Mouse (Mus musculus) CH12.LX (cell line): ENCODE measurements around the gene Kif12. TPM values are rescaled to one million over a fixed set of nuclear protein-coding genes. Genes with fewer than 3 reads are reported as not detected.

Experiments
- DNase-seq: peaks from one replicate; pipeline ENCODE4 v3.0.0-alpha.2; 2013; ENCODE audit errors: extremely low read depth
- H3K27ac ChIP-seq: 2 replicates; pipeline ENCODE4 v1.5.1; 2012; ENCODE audit warnings: low read depth, mild to moderate bottlenecking, control low read depth, moderate library complexity; ENCODE audit not compliant: insufficient read depth
- H3K27me3 ChIP-seq: replicated peaks from 2 replicates; pipeline ENCODE3; 2012; ENCODE audit warnings: inconsistent platforms
- H3K36me3 ChIP-seq, 2 experiments: replicated peaks in 1 of 2; 2 replicates each; pipeline versions ENCODE3 to v1.6.1; 2012; ENCODE audit warnings: inconsistent platforms in 1 of 2, low read length in 1 of 2, mild to moderate bottlenecking in 1 of 2, mixed read lengths in 1 of 2, moderate library complexity in 1 of 2; ENCODE audit not compliant: control insufficient read depth in 1 of 2, insufficient read depth in 1 of 2
- H3K4me1 ChIP-seq, 2 experiments: 2 replicates each; pipeline ENCODE4 v1.6.1; 2012; ENCODE audit warnings: inconsistent platforms in 1 of 2, moderate library complexity in 1 of 2; ENCODE audit not compliant: insufficient read depth in 2 of 2, control insufficient read depth in 1 of 2
- H3K4me2 ChIP-seq: 2 replicates; pipeline ENCODE4 v1.6.1; 2012; ENCODE audit warnings: low read depth, mild to moderate bottlenecking, control low read depth; ENCODE audit not compliant: poor library complexity, insufficient read depth, severe bottlenecking
- H3K4me3 ChIP-seq, 3 experiments: fragments of 150-350 bp in 1 of 3; sonication (generic) in 1 of 3; replicated peaks in 1 of 3; 2 replicates each; pipeline versions ENCODE3 to v1.5.1; 2011 to 2012; ENCODE audit warnings: low read depth in 2 of 3, low read length in 2 of 3, mild to moderate bottlenecking in 2 of 3, moderate library complexity in 2 of 3, control low read depth in 1 of 3, improper control_type of control experiment in 1 of 3, inconsistent platforms in 1 of 3, mixed read lengths in 1 of 3; ENCODE audit not compliant: poor library complexity in 1 of 3
- H3K79me2 ChIP-seq: replicated peaks from 2 replicates; pipeline ENCODE4 v1.6.1; 2012; ENCODE audit warnings: mild to moderate bottlenecking, moderate library complexity; ENCODE audit not compliant: control insufficient read depth, poor library complexity, insufficient read depth, severe bottlenecking; ENCODE audit errors: extremely low read depth
- H3K9ac ChIP-seq: 2 replicates; pipeline ENCODE4 v1.6.1; 2012; ENCODE audit warnings: low read depth, mild to moderate bottlenecking, control low read depth, moderate library complexity; ENCODE audit not compliant: insufficient read depth
- H3K9me3 ChIP-seq: replicated peaks from 2 replicates; pipeline ENCODE3; 2012; ENCODE audit warnings: low read length, inconsistent platforms, mixed read lengths
- CHD1 ChIP-seq: IDR thresholded peaks from 2 replicates; pipeline ENCODE4 v1.6.1; 2012; ENCODE audit warnings: low read depth, low read length, improper control_type of control experiment, inconsistent platforms
- CTCF ChIP-seq, 2 experiments: IDR thresholded peaks in 1 of 2; conservative IDR thresholded peaks in 1 of 2; 2 replicates each; pipeline ENCODE4 v1.5.1; 2011 to 2012; ENCODE audit warnings: low read depth in 2 of 2, low read length in 2 of 2, improper control_type of control experiment in 1 of 2, inconsistent platforms in 1 of 2, mild to moderate bottlenecking in 1 of 2, moderate library complexity in 1 of 2
- E2F4 ChIP-seq: IDR thresholded peaks from 2 replicates; pipeline ENCODE4 v1.6.1; 2011; ENCODE audit warnings: low read depth, low read length, improper control_type of control experiment; ENCODE audit not compliant: insufficient replicate concordance
- EP300 ChIP-seq: IDR thresholded peaks from 2 replicates; pipeline ENCODE4 v1.6.1; 2011; ENCODE audit warnings: low read length, improper control_type of control experiment
- GABPA ChIP-seq: IDR thresholded peaks from 2 replicates; pipeline ENCODE4 v1.6.1; 2012; ENCODE audit warnings: low read depth, low read length, improper control_type of control experiment, inconsistent platforms; ENCODE audit not compliant: insufficient replicate concordance
- IRF4 ChIP-seq: IDR thresholded peaks from 2 replicates; pipeline ENCODE4 v1.6.1; 2014; ENCODE audit warnings: low read depth, mild to moderate bottlenecking, inconsistent platforms, low read length, improper control_type of control experiment
- JUN ChIP-seq: IDR thresholded peaks from 2 replicates; pipeline ENCODE4 v1.6.1; 2011; ENCODE audit warnings: low read depth, mild to moderate bottlenecking, low read length, improper control_type of control experiment, moderate library complexity; ENCODE audit not compliant: insufficient read depth
- JUND ChIP-seq: conservative IDR thresholded peaks from 2 replicates; pipeline ENCODE4 v1.6.1; 2011; ENCODE audit warnings: low read depth, low read length, improper control_type of control experiment
- KAT2A ChIP-seq: IDR thresholded peaks from 2 replicates; pipeline ENCODE4 v1.6.1; 2012; ENCODE audit warnings: low read length, improper control_type of control experiment, inconsistent platforms; ENCODE audit not compliant: insufficient replicate concordance
- MAZ ChIP-seq: IDR thresholded peaks from 2 replicates; pipeline ENCODE4 v1.6.1; 2012; ENCODE audit warnings: low read depth, mild to moderate bottlenecking, inconsistent platforms, low read length, improper control_type of control experiment, moderate library complexity
- MXI1 ChIP-seq: IDR thresholded peaks from 2 replicates; pipeline ENCODE4 v1.6.1; 2011; ENCODE audit warnings: mild to moderate bottlenecking, low read depth, low read length, improper control_type of control experiment
- MYC ChIP-seq: IDR thresholded peaks from 2 replicates; pipeline ENCODE4 v1.6.1; 2011; ENCODE audit warnings: low read depth, mild to moderate bottlenecking, improper control_type of control experiment, low read length
- NELFE ChIP-seq: IDR thresholded peaks from 2 replicates; pipeline ENCODE4 v1.6.1; 2011; ENCODE audit warnings: low read depth, low read length, improper control_type of control experiment
- POLR2AphosphoS2 ChIP-seq: IDR thresholded peaks from 2 replicates; pipeline ENCODE4 v1.6.1; 2011; ENCODE audit warnings: low read depth, low read length, improper control_type of control experiment
- USF2 ChIP-seq: conservative IDR thresholded peaks from 2 replicates; pipeline ENCODE4 v1.6.1; 2011; ENCODE audit warnings: low read depth, low read length, improper control_type of control experiment
- ZMIZ1 ChIP-seq: IDR thresholded peaks from 2 replicates; pipeline ENCODE4 v1.6.1; 2012; ENCODE audit warnings: low read depth, mild to moderate bottlenecking, inconsistent platforms, low read length, improper control_type of control experiment
- dilution Hi-C: fragments of 300-500 bp; cut with MboI; formaldehyde crosslinking; loops from 2 replicates; pipeline ENCODE4 v1.14.3; 2020; ENCODE audit warnings: low sequenced_read_pairs; ENCODE audit not compliant: extremely low pct_unique_long_range_greater_than_20kb, extremely low pct_ligation_motif_present
- in situ Hi-C: fragments of 300-500 bp; cut with MboI; formaldehyde crosslinking; loops from 3 replicates; pipeline ENCODE4 v1.14.3; 2019; ENCODE audit warnings: low sequenced_read_pairs, low pct_ligation_motif_present, low pct_unique_long_range_greater_than_20kb, mixed read lengths
- polyA plus RNA-seq: library from polyadenylated mRNA; unstranded; fragments of >175 nt; gene quantifications from 2 replicates; pipeline ENCODE4 v1.2.1, GENCODE M21; 2012; ENCODE audit warnings: low read depth; ENCODE audit not compliant: insufficient read length
- total RNA-seq, 2 experiments: library from RNA; depleted of rRNA; stranded (reverse); fragments of 300-350 nt in 1 of 2; fragments of >200 nt in 1 of 2; gene quantifications; 2 replicates each; pipeline ENCODE4 v1.2.3; 2012 to 2014

Kif12 gene
- total and polyA plus RNA-seq, 3 experiments = not detected

DNA sequence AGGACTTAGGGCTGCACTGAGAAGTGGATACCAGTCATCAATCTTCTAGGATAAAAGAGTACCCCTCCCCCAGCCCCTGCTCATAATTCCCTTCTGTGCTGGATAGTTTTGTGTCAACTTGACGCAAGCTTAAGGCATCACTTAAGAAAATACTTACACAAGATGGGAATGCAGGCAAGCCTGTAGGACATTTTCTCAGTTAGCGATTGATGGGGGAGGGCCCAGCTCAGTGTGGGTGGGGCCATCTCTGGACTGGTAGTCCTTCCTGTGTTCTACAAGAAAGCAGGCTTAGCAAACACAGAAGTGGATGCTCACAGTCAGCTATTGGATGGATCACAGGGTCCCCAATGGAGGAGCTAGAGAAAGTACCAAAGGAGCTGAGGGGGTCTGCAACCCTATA lies 22.4 kb upstream of the Kif12 start:
- TF ChIP-seq MXI1 = no peak
- no peak for TF ChIP-seq E2F4
- no peak for TF ChIP-seq CHD1
- no peak for TF ChIP-seq MYC
- no peak for TF ChIP-seq GABPA
- TF ChIP-seq EP300 = no peak
- TF ChIP-seq IRF4 = no peak
- H3K4me1 ChIP-seq = no peaks in the 10 kb centered on the region

GRCm38 (mm10) chr4:63191641-63192040 lies 19.7 kb upstream of the Kif12 start:
- Histone ChIP-seq H3K9me3 (no peaks in the 10 kb centered on the region), H3K79me2 (no peaks in the 10 kb centered on the region), H3K27ac (no peak overlapping the region), H3K4me2 (no peak overlapping the region), H3K9ac (no peak overlapping the region), H3K4me3 (no peak overlapping the region), H3K27me3 (peaks cover 91% of the 10 kb centered on the region), H3K36me3 (no peaks in the 10 kb centered on the region), H3K4me1 (no peaks in the 10 kb centered on the region)
- in situ Hi-C loops = no loop called here
- dilution Hi-C loops = no loop called here
- TF ChIP-seq CTCF (conservative IDR thresholded peaks at IDR 0.05 in 1 of 2, IDR thresholded peaks at IDR 0.05 in 1 of 2; ENCODE audit: low read depth in 2 of 2, low read length in 2 of 2) (no peak), USF2 (no peak)
- no peak for DNase-seq

More for the DNA sequence above, 22.4 kb upstream of the Kif12 start:
- Histone ChIP-seq H3K9ac (no peak overlapping the region), H3K4me3 (no peak overlapping the region), H3K9me3 (no peaks in the 10 kb centered on the region), H3K27ac (no peak overlapping the region), H3K27me3 (peaks cover 87% of the 10 kb centered on the region), H3K79me2 (no peaks in the 10 kb centered on the region), H3K4me2 (no peak overlapping the region), H3K36me3 (no peaks in the 10 kb centered on the region)
- DNase-seq = no peak
- in situ Hi-C loops = no loop called here
- dilution Hi-C loops = no loop called here

- Histone ChIP-seq H3K4me2 (no peak overlapping the region), H3K36me3 (no peaks in the 10 kb centered on the region), H3K4me1 (peaks cover 0 to 5% of the 10 kb centered on the region in 2 experiments; a peak in 1 of 4 replicates), H3K4me3 (no peak overlapping the region), H3K9me3 (no peaks in the 10 kb centered on the region), H3K9ac (no peak overlapping the region), H3K27ac (no peak overlapping the region), H3K79me2 (no peaks in the 10 kb centered on the region), H3K27me3 (peaks cover 94% of the 10 kb centered on the region)
- TF ChIP-seq MAZ = no peak
- TF ChIP-seq JUN = no peak
- no peak for TF ChIP-seq POLR2AphosphoS2
- TF ChIP-seq NELFE = no peak
- TF ChIP-seq KAT2A = no peak
- no peak for TF ChIP-seq ZMIZ1
- no peak for TF ChIP-seq JUND
- no peak for TF ChIP-seq CHD1
- no peak for TF ChIP-seq EP300
- dilution Hi-C loops = no loop called here
- DNase-seq = no peak
- in situ Hi-C loops = no loop called here
Observed at GRCm38 (mm10) chr4:63186281-63186870, 14.4 kb upstream of the Kif12 start.
